Mouse (Mus musculus): Measurements from ENCODE around the gene Rfx4. TPM values are rescaled to one million over a fixed set of nuclear protein-coding genes. Genes with fewer than 3 reads are reported as not detected.
A peak's percentile ranks its signal among the peaks of the same experiment; 100 is the strongest.

Gene Rfx4
- polyA plus RNA-seq, 1 experiment = 14.3 TPM

DNA sequence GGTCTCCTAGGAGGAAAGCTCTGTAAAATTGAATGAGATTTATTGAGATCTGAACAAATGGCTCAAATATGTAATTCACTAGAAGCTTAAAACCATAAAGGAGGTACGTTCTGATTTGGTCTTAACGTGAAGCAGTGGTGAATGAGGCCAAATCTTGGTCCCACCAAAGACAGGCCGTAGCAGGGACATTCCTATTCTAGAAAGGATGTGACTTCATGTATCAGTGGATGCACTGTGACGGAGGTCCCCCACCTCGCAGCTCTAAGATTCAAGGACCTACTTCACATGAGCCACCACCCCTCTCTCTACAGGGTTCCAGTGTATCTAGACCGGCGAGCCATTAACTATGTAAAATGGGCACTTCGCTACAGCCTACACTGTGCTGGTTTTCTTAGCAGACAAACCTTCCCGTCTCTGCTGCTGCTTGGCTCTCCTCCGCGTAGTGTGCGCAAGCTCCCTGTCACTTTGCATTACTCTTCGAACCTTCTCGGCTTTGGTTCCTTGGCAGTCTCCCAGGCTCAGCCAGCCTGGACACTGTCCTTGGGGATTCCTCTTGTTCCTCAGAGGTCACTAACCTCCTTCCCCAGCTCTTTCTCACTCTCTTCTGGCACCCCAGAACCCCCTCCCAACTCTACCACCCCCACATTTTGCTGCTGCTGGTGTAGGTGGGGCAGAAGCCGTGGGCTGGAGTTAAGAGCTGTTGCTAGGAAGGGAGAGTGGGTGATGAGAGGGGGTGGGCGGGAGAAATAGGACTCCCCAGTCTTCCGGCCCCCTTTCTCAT, 153.3 kb downstream of the Rfx4 start:
- H3K27ac ChIP-seq (ENCODE audit: insufficient read depth, low read length) = no peak overlapping the region
- no peak overlapping the region for H3K4me3 ChIP-seq (ENCODE audit: insufficient read depth, low read length)
- TF ChIP-seq CTCF (IDR thresholded peaks at IDR 0.05; ENCODE audit: extremely low read depth, insufficient read depth, low read length) (no peak), POLR2A (IDR thresholded peaks at IDR 0.05; ENCODE audit: extremely low read depth, insufficient read depth, low read length) (0 out of 2 replicates have a peak, but pooled peaks have one; percentile 35)
- H3K4me1 ChIP-seq (ENCODE audit: control insufficient read depth, insufficient read depth, low read length) = peaks cover 11% of the 10 kb centered on the region

DNA sequence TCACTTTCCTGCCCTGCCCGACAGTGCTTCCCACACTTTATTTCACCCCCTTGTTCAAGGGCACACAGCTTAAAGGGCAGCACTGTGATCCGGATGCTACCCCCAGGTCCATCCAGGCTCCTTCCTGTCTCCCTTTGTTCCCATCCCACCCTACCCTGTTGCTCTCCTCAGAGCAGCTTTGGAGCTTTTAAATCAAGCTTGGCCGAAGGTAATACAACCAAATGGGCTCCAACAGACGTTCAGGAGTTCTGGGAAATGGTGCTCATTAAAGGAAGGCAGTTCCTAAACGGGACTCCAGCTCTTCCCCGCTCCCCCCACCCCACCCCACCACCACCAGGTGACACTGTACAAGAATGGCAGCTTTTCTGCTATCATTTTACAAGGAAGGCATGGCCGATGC, 154.3 kb downstream of the Rfx4 start:
- H3K27ac ChIP-seq (ENCODE audit: insufficient read depth, low read length) = no peak overlapping the region; the same call in 1 of the 2 replicates
- peaks cover 11% of the 10 kb centered on the region for H3K4me1 ChIP-seq (ENCODE audit: control insufficient read depth, insufficient read depth, low read length)
- H3K4me3 ChIP-seq (ENCODE audit: insufficient read depth, low read length) = no peak overlapping the region
- TF ChIP-seq CTCF (IDR thresholded peaks at IDR 0.05; ENCODE audit: extremely low read depth, insufficient read depth, low read length) (no peak), POLR2A (IDR thresholded peaks at IDR 0.05; ENCODE audit: extremely low read depth, insufficient read depth, low read length) (no peak)

DNA sequence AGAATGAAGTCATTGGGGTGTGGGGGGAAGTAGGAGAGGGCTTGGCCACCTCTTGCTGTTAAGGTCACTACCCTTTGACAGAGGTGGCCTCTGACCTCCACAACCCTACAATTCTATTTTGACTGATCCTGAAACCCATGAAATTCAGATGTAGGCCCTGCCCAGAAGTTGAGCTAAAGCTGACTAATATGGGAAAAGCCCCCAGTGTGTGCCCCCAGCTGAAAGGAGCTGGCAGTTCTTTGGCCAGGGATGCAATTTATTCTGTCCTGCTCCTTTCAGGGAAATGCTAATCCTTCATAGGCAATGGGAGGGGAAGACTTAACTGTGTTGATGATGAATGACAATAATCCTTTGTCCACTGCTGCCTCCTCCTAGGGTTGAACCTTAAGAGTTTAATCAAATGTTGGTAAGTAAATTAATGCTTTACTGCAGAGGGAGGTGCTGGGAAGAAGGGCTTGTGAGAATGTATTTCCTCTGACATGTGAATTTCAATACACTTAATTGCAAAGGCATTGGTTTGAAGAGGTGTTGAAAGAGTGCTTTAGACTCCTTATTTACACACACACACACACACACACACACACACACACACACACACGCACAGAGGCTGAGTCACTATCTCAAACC, 155.0 kb downstream of the Rfx4 start:
- Histone ChIP-seq H3K4me3 (ENCODE audit: insufficient read depth, low read length) (no peak overlapping the region), H3K4me1 (ENCODE audit: control insufficient read depth, insufficient read depth, low read length) (peaks cover 11% of the 10 kb centered on the region), H3K27ac (ENCODE audit: insufficient read depth, low read length) (no peak overlapping the region)
- TF ChIP-seq POLR2A (IDR thresholded peaks at IDR 0.05; ENCODE audit: extremely low read depth, insufficient read depth, low read length) = no peak
- no peak for TF ChIP-seq CTCF (IDR thresholded peaks at IDR 0.05; ENCODE audit: extremely low read depth, insufficient read depth, low read length)

DNA sequence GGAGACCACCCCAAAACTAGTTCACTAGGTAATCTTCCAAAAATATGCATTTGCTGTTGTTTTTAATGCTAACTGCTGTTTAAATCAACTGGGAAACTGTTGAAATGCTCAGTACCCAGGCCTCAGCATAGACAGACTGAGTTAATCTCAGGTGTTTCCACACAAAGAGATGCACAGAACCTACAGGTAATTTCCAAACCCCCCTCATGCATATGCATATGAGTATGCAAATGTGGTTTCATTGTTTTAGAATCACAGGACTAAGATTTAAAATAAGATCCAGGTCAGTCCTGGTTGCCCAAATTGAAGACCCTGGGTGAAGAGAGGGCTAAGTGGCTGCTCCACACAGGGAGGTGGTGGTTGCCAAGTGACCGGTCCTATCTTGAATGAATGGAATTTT, 157.3 kb downstream of the Rfx4 start:
- TF ChIP-seq POLR2A (IDR thresholded peaks at IDR 0.05; ENCODE audit: extremely low read depth, insufficient read depth, low read length) = no peak
- no peak for TF ChIP-seq CTCF (IDR thresholded peaks at IDR 0.05; ENCODE audit: extremely low read depth, insufficient read depth, low read length)
- Histone ChIP-seq H3K4me1 (ENCODE audit: control insufficient read depth, insufficient read depth, low read length) (peaks cover 5% of the 10 kb centered on the region; the same call in 1 of the 2 replicates), H3K4me3 (ENCODE audit: insufficient read depth, low read length) (no peak overlapping the region), H3K27ac (ENCODE audit: insufficient read depth, low read length) (no peak overlapping the region)

DNA sequence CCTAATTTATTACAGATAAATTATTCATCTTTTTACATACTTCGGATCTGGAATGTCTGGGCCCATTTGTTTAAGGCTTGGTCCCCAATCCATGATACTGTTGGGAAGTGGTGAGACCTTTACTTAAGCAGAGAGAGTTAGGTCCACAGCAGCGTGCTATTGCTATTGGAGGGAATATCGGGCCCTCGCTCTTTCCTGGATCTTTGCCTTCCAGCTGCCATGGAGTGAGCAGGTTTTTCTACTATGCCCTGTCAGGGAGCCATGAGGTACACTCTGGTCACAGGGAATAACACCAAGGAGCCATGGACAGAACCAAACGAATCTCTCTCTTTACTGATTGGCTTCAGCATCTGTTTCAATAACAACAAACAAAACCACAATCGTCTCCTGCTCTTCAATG, 159.6 kb downstream of the Rfx4 start:
- TF ChIP-seq POLR2A (IDR thresholded peaks at IDR 0.05; ENCODE audit: extremely low read depth, insufficient read depth, low read length) (no peak), CTCF (IDR thresholded peaks at IDR 0.05; ENCODE audit: extremely low read depth, insufficient read depth, low read length) (no peak)
- Histone ChIP-seq H3K27ac (ENCODE audit: insufficient read depth, low read length) (no peak overlapping the region), H3K4me1 (ENCODE audit: control insufficient read depth, insufficient read depth, low read length) (no peaks in the 10 kb centered on the region), H3K4me3 (ENCODE audit: insufficient read depth, low read length) (no peak overlapping the region)

DNA sequence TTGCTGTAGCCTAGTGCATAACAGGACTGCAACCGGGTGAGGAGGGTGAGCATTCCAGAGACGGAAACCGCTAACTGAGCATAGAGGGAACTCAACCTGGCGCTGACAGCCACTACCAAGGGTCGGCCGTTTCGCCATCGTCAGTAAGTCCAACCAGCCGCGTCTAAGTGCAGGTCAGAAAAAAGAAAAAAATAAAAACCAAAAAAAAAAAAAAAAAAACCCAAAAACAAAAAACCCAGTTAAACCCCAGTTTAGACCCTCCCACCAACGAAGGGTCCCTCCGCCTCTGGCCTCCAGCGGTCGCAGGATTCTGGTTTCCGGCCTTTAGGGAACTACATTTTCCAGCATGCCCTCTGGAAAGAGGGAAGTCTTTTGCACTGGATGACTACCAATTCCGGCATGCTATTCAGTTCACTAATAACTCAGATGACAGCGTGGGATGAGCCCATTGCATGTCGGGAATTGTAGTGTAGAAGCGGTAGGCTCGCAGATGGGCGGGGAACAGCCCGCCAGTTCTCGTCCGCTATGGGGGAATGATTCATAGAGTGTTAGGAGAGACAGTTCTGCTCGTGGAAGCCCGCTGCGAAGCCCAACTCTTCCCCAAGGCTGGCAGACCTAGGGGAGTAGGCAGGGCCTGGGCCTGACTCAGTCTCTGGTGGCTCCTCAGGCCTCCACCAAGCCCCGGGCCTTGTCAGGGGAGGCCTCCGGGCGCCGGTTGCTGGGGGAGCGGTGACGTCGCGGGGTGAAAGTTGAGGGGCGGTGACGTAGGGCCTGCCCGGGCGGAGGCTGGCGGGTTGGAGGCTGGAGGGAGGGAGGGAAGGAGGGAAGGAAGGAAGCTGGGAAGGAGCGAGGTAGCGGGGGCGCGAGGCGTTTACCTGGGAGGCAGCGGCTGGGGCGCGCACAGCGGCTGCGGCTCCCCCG, 161.2 kb downstream of the Rfx4 start, which contains the start of gene Ric8b:
Ric8b (plus strand) TSS at position 807 of the 921 bp plus-strand sequence.
- TF ChIP-seq POLR2A (IDR thresholded peaks at IDR 0.05; ENCODE audit: extremely low read depth, insufficient read depth, low read length) (peak; percentile 69), CTCF (IDR thresholded peaks at IDR 0.05; ENCODE audit: extremely low read depth, insufficient read depth, low read length) (no peak)
- Histone ChIP-seq H3K27ac (ENCODE audit: insufficient read depth, low read length) (peak within 1 kb of the TSS; percentile 97), H3K4me1 (ENCODE audit: control insufficient read depth, insufficient read depth, low read length) (peaks cover 1% of the 10 kb centered on the region; the same call in 1 of the 2 replicates), H3K4me3 (ENCODE audit: insufficient read depth, low read length) (peak within 1 kb of the TSS; percentile 74)

DNA sequence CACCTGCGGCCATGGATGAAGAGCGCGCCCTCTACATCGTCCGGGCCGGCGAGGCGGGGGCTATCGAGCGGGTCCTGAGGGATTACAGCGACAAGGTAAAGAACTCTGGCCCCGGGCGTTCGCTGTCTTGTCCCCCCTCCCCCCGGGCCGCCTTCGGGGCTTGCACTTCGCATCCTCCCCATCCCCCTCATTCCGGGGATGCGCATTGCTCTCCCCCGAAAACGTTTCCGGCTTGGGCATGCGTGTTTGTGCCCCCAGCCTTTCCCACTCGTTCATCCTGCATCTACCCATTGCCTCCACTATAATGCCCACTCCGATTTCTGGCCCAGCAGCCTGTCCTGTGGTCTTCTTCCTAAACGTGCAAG, 161.9 kb downstream of the Rfx4 start:
- Histone ChIP-seq H3K4me1 (ENCODE audit: control insufficient read depth, insufficient read depth, low read length) (peaks cover 1% of the 10 kb centered on the region; the same call in 1 of the 2 replicates), H3K27ac (ENCODE audit: insufficient read depth, low read length) (peak overlapping the region; percentile 97), H3K4me3 (ENCODE audit: insufficient read depth, low read length) (peak overlapping the region; percentile 74)
- TF ChIP-seq CTCF (IDR thresholded peaks at IDR 0.05; ENCODE audit: extremely low read depth, insufficient read depth, low read length) (no peak), POLR2A (IDR thresholded peaks at IDR 0.05; ENCODE audit: extremely low read depth, insufficient read depth, low read length) (no peak)

DNA sequence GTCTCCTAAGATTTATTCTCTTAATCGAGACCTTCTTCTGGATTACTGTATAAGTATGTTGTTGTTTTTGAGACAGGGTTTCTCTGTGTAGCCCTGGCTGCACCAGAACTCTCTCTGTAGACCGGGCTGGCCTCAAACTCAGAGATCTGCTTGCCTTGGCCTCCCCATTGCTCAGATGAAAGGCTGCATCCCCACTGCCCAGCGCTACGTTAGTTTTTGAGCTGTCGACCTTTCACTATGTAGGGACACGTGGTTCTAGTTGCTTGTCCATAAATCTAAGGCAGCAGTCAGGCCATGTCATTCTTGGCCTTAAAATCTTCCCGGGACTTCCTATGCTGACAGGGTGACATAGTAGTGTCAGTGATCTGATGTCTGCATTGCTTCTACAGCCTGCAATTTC, 170.5 kb downstream of the Rfx4 start:
- Histone ChIP-seq H3K4me1 (ENCODE audit: control insufficient read depth, insufficient read depth, low read length) (peaks cover 1% of the 10 kb centered on the region; the same call in 1 of the 2 replicates), H3K27ac (ENCODE audit: insufficient read depth, low read length) (no peak overlapping the region), H3K4me3 (ENCODE audit: insufficient read depth, low read length) (no peak overlapping the region)
- no peak for TF ChIP-seq CTCF (IDR thresholded peaks at IDR 0.05; ENCODE audit: extremely low read depth, insufficient read depth, low read length)
- TF ChIP-seq POLR2A (IDR thresholded peaks at IDR 0.05; ENCODE audit: extremely low read depth, insufficient read depth, low read length) = no peak

DNA sequence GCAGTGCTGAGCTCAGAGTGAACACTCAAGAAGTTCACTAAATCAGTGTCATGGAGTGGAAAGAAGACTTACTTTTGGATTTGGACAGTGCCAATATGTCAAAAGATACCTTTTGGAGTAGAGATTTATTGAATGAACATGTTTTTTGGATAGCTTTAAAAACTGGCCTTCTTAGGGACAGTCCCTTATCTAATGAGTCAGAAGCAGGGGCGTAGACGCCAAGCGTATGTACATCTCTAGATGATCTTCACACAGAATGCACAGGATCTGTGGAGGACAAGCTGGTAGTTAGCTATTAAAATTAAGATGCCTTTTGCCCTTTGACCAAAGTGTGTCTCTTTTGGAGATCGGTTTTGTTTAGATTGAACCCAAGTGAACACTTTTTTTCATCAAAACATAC, 171.0 kb downstream of the Rfx4 start:
- H3K27ac ChIP-seq (ENCODE audit: insufficient read depth, low read length) = no peak overlapping the region
- H3K4me3 ChIP-seq (ENCODE audit: insufficient read depth, low read length) = no peak overlapping the region
- TF ChIP-seq CTCF (IDR thresholded peaks at IDR 0.05; ENCODE audit: extremely low read depth, insufficient read depth, low read length) = no peak
- TF ChIP-seq POLR2A (IDR thresholded peaks at IDR 0.05; ENCODE audit: extremely low read depth, insufficient read depth, low read length) = no peak
- peaks cover 1% of the 10 kb centered on the region; the same call in 1 of the 2 replicates for H3K4me1 ChIP-seq (ENCODE audit: control insufficient read depth, insufficient read depth, low read length)

Measured in cortical plate, adult 2 months (tissue).